17 mouse cellular contexts compared by ENCODE assay signal in the genomic region with DNA sequence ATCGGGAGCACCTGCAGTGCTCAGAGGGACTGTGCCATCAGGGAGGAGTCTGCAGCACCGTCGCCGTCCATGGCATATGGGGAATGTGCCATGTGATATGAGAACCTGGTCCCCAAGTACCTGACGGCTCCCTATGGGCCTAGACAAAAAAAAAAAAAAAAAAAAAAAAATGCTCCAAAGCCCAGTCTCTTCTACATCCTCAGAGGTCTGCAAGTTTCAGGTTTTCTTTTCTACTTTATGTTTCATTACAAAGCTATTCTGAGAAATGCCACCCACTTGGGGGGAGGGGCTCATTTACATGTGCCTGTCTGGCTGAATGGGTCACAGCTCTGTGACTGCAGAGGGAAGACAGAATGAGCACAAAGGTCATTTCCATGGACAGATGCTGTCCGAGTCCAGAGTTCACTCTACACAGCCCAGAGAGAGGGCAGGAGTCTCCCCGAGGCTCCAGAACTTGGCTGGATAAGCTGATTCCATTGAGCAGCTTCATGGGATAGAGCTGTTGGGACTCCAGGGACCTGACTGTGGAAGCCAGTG.
DNase-seq lines count a peak whose midpoint lies in the region; ATAC-seq and TF ChIP-seq lines count a peak whose summit lies in the region.
"Had no signal": no experiment of that assay in that cellular context is flagged by ENCODE, and none has a peak within 500 bp of the region (broad histone marks: within the 10 kb centered on the region; RNA-seq: fewer than 3 reads in every experiment).

No protein-coding gene starts in this region.

- peaks cover 67% of the 10 kb centered on the region for H3K4me1 ChIP-seq in hindbrain, embryonic 10.5 days (replicated peaks)
- peaks cover 3% of the 10 kb centered on the region; the same call in 1 of the 2 replicates for H3K4me1 ChIP-seq in hindbrain, embryonic 16.5 days (ENCODE audit: control insufficient read depth, insufficient read depth, low read depth, low read length)
- peaks cover 9% of the 10 kb centered on the region; the same call in 1 of the 2 replicates for H3K4me1 ChIP-seq in kidney, adult 2 months (ENCODE audit: control insufficient read depth, insufficient read depth, low read length)
- H3K4me1 ChIP-seq in neural tube, embryonic 15.5 days, result peaks cover 9% of the 10 kb centered on the region

- TF ChIP-seq POLR2A in kidney, adult 2 months (IDR thresholded peaks at IDR 0.05; ENCODE audit: low read depth, low read length), result no peak

- 65% methylated on average over 7 of the region's 7 CpGs for WGBS in hindbrain, embryonic 10.5 days
- 47% methylated on average over 7 of the region's 7 CpGs for WGBS in hindbrain, embryonic 16.5 days
- WGBS in kidney, adult 2 months, result 46% methylated on average over 7 of the region's 7 CpGs
- 53% methylated on average over 7 of the region's 7 CpGs for WGBS in neural tube, embryonic 15.5 days

- no peak for TF ChIP-seq CTCF in kidney, adult 2 months (conservative IDR thresholded peaks at IDR 0.05; ENCODE audit: insufficient read depth, insufficient read length, low read depth, low read length)

- no peaks in the 10 kb centered on the region for H3K9me3 ChIP-seq in hindbrain, embryonic 10.5 days
- no peaks in the 10 kb centered on the region for H3K9me3 ChIP-seq in hindbrain, embryonic 16.5 days (ENCODE audit: control insufficient read depth, low read length)
- H3K9me3 ChIP-seq in neural tube, embryonic 15.5 days (replicated peaks), result no peaks in the 10 kb centered on the region
- H3K9me3 ChIP-seq: embryonic facial prominence, embryonic 13.5 days; forebrain, embryonic 12.5 days; heart, embryonic 12.5 days; lung, embryonic 15.5 days had no signal

- DNase-seq in hindbrain, embryonic 10.5 days (ENCODE audit: low spot score), result peak; percentile 34
- DNase-seq in kidney, adult 2 months, result peak; percentile 95
- peak; percentile 27 to 59 for DNase-seq in kidney, postnatal 4 days
- peak; percentile 42 for DNase-seq in retina, postnatal 1 day
- no peak for DNase-seq in lung, postnatal 25 days (ENCODE audit: low spot score)
- no peak for DNase-seq in heart, postnatal 4 days
- DNase-seq: cerebellum, adult 9-10 months; gastrocnemius, postnatal 25 days; left cerebral cortex, postnatal 4 days had no signal

- H3K4me2 ChIP-seq in hindbrain, embryonic 16.5 days (ENCODE audit: low read length), result no peak overlapping the region
- no peak overlapping the region for H3K4me2 ChIP-seq in neural tube, embryonic 15.5 days
- H3K4me2 ChIP-seq: embryonic facial prominence, embryonic 13.5 days; forebrain, embryonic 12.5 days; heart, embryonic 12.5 days; lung, embryonic 15.5 days had no signal

- no peaks in the 10 kb centered on the region for H3K36me3 ChIP-seq in hindbrain, embryonic 10.5 days
- H3K36me3 ChIP-seq in hindbrain, embryonic 16.5 days (ENCODE audit: control insufficient read depth, insufficient read depth, low read length), result no peaks in the 10 kb centered on the region
- H3K36me3 ChIP-seq in kidney, adult 2 months (ENCODE audit: control insufficient read depth, insufficient read depth, low read length), result no peaks in the 10 kb centered on the region
- H3K36me3 ChIP-seq in neural tube, embryonic 15.5 days, result no peaks in the 10 kb centered on the region
- H3K36me3 ChIP-seq: embryonic facial prominence, embryonic 13.5 days; forebrain, embryonic 12.5 days; heart, embryonic 12.5 days; lung, embryonic 15.5 days had no signal

- ATAC-seq in hindbrain, embryonic 16.5 days, result no peak
- ATAC-seq in neural tube, embryonic 15.5 days (ENCODE audit: low FRiP score), result no peak
- ATAC-seq: hindbrain, postnatal 0 days had no signal

- H3K27ac ChIP-seq in hindbrain, embryonic 10.5 days, result peak overlapping the region; percentile 81
- no peak overlapping the region for H3K27ac ChIP-seq in hindbrain, embryonic 16.5 days (ENCODE audit: low read depth, low read length)
- H3K27ac ChIP-seq in kidney, adult 2 months (ENCODE audit: insufficient read depth, low read depth, low read length), result no peak overlapping the region
- no peak overlapping the region for H3K27ac ChIP-seq in neural tube, embryonic 15.5 days (replicated peaks)
- H3K27ac ChIP-seq: embryonic facial prominence, embryonic 13.5 days; forebrain, embryonic 12.5 days; hindbrain, postnatal 0 days; lung, embryonic 15.5 days had no signal

- H3K9ac ChIP-seq in hindbrain, embryonic 16.5 days (ENCODE audit: low read depth, low read length), result no peak overlapping the region
- no peak overlapping the region for H3K9ac ChIP-seq in neural tube, embryonic 15.5 days (replicated peaks)
- H3K9ac ChIP-seq: embryonic facial prominence, embryonic 13.5 days; forebrain, embryonic 12.5 days; heart, embryonic 12.5 days; lung, embryonic 15.5 days had no signal

- H3K4me3 ChIP-seq in hindbrain, embryonic 10.5 days, result no peak overlapping the region
- H3K4me3 ChIP-seq in hindbrain, embryonic 16.5 days (ENCODE audit: low read length), result no peak overlapping the region
- no peak overlapping the region for H3K4me3 ChIP-seq in kidney, adult 2 months (ENCODE audit: insufficient read depth, low read depth, low read length)
- no peak overlapping the region for H3K4me3 ChIP-seq in neural tube, embryonic 15.5 days (replicated peaks)
- H3K4me3 ChIP-seq: embryonic facial prominence, embryonic 13.5 days; forebrain, embryonic 12.5 days; heart, embryonic 12.5 days; lung, embryonic 15.5 days; myocyte had no signal

- H3K27me3 ChIP-seq in hindbrain, embryonic 10.5 days (ENCODE audit: insufficient read depth, poor library complexity, severe bottlenecking), result no peaks in the 10 kb centered on the region
- H3K27me3 ChIP-seq in hindbrain, embryonic 16.5 days (replicated peaks; ENCODE audit: control insufficient read depth, insufficient read depth, low read length), result no peaks in the 10 kb centered on the region
- no peaks in the 10 kb centered on the region for H3K27me3 ChIP-seq in kidney, adult 2 months (replicated peaks; ENCODE audit: control insufficient read depth, insufficient read depth, low read length)
- no peaks in the 10 kb centered on the region for H3K27me3 ChIP-seq in neural tube, embryonic 15.5 days (replicated peaks)
- H3K27me3 ChIP-seq: embryonic facial prominence, embryonic 13.5 days; forebrain, embryonic 12.5 days; heart, embryonic 12.5 days; lung, embryonic 15.5 days had no signal

Comparison
In these comparisons a context has a peak if more than half of its experiments do, and no peak if none do; other contexts are left out.
1. DNase-seq: peak in hindbrain, embryonic 10.5 days (single experiment), kidney, adult 2 months (single experiment), kidney, postnatal 4 days (2 of 2) and retina, postnatal 1 day (single experiment); none in lung, postnatal 25 days (single experiment) and heart, postnatal 4 days (single experiment).